Mouse (Mus musculus) macrophage (primary cell): ENCODE data around the gene Gm14124. TPM values are rescaled to one million over a fixed set of nuclear protein-coding genes. Genes with fewer than 3 reads are reported as not detected.

Source experiments
- polyA plus RNA-seq: library from polyadenylated mRNA; stranded (reverse); fragments of 250-400 nt; gene quantifications from 3 replicates; pipeline ENCODE4 v1.2.4, GENCODE M21; 2018; ENCODE audit warnings: inconsistent platforms

The Gm14124 gene
- polyA plus RNA-seq, 1 experiment from 2014 or later = not detected

Other genes with a start within 250 kb of the Gm14124 start
- 21.7 to 23.5 TPM (median 23.4 TPM) in 3 replicates for gene Zfp120, start 120.8 kb upstream of the Gm14124 start, polyA plus RNA-seq
- not detected in 3 replicates for gene Gm10770, start 77.8 kb upstream of the Gm14124 start, polyA plus RNA-seq
- not detected in 3 replicates for gene Gm14139, start 75.8 kb upstream of the Gm14124 start, polyA plus RNA-seq
- 1.5 to 2.1 TPM (median 2.1 TPM) in 3 replicates for gene Zfp937, start 39.4 kb upstream of the Gm14124 start, polyA plus RNA-seq
- gene Gm21994, start 1.9 kb upstream of the Gm14124 start, polyA plus RNA-seq = 1.4 to 8.2 TPM (median 4.3 TPM) in 3 replicates
- not detected in 3 replicates for gene Gm10130, start 66.2 kb downstream of the Gm14124 start, polyA plus RNA-seq
- gene 3300002I08Rik, start 105.2 kb downstream of the Gm14124 start, polyA plus RNA-seq = 1.1 to 2.4 TPM (median 2.0 TPM) in 3 replicates
- 1.2 to 1.8 TPM (median 1.6 TPM) in 3 replicates for gene Zfp442, start 194.0 kb downstream of the Gm14124 start, polyA plus RNA-seq
- gene Zfp345, start 227.6 kb downstream of the Gm14124 start, polyA plus RNA-seq = not detected in 3 replicates